Mouse (Mus musculus) ovary, adult 18-20 months (tissue): Measurements from ENCODE around the gene Men1.

Experiments used
- DNase-seq: peaks from one replicate; pipeline ENCODE4 v3.0.0; 2022; ENCODE audit warnings: low spot score, mixed read lengths

The Men1 gene

DNA sequence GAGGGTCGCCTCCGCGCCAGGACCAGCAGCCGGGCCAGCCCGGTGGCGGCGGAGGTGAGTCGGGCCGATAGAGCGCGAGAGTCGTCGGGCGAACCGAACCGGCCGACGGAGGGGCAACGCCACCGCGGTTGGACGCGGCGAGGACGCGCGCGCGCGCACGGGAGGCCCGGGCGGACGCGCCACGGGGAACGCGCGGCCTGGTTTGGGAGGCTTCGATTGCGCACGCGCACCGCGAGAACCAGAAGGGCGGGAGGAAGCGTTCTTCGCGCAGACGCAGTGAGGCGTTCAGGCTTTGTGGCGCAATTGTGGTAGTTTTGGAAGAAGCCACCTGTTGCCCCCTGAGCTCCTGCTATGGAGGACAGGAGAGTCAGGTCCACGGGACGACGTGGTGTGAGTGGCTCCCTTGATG, 29.5 kb downstream of the Men1 start:
- DNase-seq: peak; percentile 82

DNA sequence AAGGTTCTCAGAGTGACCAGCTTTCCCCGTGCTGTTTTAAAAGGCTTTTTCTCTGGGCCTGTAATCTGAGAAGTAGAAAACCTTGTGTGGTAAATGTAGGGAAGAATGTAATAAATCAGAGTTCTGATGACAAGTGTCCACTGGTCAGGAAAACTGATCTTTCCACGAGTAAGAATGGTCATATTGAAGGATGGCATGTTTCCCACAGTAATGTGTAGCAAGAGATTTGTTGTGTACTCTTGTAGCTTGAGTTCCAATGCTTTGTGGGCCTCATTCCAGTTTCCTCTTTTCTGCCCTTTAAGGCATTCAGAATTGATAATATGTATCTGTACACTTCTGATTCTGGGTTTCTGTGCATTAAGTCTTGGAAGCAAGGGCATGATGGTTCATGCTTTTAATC, 30.1 kb downstream of the Men1 start:
- no peak for DNase-seq

DNA sequence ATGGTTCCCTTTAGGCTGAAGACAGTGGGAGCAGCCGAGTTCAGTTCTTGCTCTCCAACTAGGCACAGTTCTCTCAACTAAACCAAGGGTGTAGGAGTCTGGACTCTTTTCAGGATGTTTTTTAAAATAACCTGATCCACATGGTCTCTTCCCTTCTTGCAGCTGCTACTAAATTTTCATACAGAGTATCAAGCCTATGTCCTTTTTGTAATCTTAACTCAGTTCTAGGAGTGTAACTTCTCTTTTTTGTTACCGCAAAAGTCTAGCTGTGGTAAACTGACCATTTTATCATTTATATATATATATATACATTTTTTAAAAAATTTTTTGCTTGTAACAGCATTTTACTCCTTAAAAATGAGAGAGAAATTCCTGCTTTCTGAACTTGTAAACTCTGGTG, 35.4 kb downstream of the Men1 start:
- no peak for DNase-seq

DNA sequence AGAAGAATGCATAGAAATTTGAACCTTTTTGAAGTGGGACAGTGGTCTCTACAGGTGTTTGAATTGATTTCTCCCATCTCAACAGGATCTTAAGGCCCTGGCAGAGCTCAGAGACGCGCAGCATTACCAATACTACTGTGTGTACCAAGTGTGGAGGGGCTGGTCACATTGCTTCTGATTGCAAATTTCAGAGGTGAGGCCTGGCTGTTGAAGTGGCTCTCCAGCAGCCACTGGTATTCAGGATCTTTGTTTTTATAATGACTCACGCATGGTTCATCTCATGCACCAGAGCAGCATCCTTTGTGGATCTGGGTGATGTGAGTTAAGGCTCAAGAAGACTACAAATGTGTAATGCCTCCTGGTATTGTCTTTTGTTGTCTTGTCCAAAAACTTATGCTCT, 37.7 kb downstream of the Men1 start:
- no peak for DNase-seq

DNA sequence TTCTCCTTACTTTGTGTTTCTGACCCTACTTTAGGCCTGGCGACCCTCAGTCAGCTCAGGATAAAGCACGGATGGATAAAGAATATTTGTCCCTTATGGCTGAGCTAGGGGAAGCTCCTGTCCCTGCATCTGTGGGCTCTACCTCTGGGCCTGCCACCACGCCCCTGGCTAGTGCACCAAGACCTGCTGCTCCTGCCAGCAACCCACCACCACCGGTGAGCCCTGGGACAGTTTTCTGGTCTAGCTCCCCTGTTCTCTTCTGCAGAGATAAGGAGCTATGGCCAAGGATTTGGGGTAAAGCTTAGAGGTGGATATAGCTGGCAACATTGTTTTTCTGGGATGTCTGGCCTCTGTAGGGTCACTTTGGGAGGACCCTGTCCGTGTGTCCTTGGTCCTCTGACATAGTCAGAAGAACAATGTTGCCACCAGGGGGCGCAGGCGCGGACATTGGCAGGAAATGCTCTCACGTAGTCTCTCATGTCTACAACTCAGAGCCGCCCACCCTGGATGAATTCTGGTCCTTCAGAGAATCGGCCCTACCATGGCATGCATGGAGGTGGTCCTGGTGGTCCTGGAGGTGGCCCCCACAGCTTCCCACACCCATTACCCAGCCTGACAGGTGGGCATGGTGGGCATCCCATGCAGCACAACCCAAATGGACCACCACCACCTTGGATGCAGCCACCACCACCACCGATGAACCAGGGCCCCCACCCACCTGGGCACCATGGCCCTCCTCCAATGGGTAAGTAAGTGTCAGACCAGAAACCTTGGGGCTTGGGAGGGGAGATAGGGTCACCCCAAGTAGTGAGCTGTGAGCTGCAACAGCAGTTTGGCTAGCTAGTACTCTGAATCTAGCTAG, 39.0 kb downstream of the Men1 start:
- DNase-seq: no peak

DNA sequence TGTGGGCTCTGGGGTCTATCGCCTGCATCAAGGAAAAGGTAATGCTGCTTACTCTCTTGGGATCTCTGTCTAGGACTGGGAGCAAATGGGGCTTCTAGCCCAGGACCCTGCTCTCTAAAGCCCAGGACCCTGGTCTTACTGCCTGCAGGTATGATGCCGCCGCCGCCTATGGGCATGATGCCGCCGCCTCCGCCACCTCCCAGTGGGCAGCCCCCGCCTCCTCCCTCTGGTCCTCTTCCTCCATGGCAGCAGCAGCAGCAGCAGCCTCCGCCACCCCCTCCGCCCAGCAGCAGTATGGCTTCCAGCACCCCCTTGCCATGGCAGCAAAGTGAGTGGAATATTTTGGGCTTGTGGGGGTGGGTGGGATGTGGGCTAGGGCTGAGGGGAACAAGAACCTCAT, 39.8 kb downstream of the Men1 start:
- DNase-seq: no peak

DNA sequence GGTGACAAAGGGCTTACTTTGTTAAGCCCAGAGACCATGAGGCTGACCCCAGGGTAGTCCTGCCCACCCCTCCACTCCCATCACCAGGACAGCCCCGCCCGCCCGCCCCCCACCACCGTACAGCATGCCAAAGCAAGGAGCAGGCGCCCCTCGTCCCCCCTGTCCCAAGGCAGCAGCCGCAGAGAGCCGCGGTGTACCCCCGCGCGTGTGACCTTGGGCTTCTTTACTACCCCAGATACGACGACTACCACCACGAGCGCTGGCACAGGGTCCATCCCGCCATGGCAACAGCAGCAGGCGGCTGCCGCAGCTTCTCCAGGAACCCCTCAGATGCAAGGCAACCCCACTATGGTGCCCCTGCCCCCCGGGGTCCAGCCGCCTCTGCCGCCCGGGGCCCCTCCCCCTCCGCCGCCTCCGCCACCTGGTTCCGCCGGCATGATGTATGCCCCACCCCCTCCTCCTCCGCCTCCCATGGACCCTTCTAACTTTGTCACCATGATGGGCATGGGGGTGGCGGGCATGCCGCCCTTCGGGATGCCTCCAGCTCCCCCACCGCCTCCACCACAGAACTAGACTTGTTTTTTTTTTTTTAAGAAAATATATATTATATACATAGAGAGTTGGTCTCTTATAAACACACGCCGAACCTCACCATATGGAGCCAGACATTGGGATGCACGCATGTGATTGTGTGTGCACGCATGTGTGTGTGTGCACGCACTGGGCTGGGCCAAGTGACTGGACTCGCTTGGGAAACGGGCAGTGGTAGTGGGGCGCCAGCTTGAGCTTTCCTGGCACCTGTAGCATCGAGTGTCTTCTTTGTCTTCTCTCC, 40.9 kb downstream of the Men1 start:
- DNase-seq: no peak

DNA sequence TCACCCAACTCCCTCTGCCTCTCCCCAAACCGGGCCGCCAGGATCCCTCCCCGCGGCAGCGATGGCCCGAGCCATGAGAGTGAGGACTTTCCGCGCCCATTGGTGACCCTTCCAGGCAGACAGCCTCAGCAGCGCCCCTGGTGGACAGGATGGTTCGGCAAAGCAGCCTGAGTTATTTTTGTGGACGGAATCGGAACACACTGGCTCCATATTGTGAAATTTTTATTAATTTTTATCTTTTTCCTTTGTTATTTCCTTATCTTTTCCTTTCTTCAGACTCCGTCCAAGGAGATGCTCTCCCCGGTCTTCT, 41.4 kb downstream of the Men1 start:
- no peak for DNase-seq

DNA sequence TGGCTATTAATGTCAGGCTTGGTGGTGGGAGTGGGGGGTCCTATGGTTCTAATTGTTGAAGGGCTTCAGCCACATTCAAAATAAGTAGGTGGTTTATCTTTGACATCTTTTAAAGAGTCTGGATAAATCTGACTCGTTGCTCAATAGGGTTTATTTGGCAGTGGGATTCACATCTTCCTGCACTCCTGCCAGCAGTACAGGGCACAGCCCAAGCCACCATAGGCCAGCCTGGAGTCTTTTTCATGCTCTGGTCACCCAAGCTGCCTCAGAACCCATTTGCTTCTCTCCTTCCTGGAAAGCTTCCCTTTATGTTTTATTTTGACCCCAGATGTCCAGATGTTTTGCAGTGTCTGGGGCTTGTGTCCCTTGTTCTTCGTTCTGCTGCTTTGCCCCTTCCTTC, 41.9 kb downstream of the Men1 start:
- DNase-seq: no peak

DNA sequence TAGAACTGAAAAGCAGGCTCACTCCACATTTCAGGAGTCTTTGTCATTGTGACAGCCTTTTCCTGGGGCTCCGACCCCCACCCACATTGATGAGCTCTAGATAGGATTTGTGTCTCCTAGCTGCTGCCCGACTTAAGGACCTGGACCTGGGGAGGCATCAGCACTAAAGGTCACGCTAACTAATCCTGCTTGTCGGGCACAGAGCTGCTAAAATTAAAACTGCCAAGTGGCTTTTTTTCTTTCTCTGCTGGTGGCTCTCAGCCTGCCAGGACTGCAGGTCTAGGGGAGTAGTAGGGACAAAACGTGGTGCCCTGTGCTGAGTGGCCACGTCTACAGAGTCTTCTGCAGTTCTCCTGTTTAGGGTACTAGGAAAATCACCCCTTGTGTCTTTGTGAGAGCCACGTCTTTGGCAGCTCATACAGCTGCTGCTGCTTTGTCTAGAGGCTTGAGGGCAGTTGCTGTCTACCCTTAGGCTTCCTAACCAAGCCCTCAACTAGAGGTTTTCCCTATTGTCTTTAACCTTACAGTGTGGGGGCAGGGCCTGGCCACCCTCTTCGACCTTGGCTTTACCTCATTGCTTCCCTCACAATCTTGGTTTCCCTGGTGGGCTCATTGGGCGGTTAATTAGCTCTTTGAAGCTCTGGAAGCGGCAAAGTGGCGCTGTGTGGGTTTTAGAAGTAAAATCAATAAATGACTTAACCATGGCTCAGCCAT, 42.7 kb downstream of the Men1 start:
- DNase-seq: no peak

DNA sequence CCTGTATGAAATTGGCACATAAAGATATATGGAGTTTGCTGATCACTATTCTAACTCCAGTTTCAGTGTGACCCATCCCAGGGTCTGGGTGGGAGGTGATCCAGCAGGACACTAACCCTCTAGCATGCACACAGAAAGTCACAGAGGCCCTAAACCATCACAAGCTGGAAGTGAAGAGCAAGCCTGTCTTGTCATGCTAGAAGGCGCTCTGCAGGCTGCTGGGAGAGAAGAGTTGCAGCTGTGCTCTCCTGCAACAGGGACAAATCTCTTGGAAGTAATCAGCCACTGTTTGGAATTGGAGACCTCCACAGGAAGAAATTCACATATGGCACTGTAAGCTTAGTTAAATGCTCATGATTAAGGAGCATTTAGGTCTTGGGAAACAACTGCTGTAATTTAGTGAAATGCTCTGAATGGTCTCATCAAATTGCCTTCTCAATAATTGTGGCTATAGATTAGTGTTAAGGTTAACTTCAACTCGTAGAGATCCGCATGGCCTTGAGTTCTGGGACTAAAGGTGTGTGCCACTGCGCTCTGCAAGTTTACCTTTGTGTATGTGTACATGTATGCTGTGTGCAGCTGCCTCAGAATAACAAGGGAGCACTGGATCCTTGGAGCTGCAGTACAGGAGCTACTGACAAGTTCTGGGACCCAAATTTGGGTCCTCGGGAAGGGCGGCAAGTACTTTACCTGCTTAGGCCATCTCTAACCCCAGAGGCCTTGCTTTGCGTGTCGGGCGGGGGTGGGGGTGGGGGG, 45.8 kb downstream of the Men1 start:
- no peak for DNase-seq

DNA sequence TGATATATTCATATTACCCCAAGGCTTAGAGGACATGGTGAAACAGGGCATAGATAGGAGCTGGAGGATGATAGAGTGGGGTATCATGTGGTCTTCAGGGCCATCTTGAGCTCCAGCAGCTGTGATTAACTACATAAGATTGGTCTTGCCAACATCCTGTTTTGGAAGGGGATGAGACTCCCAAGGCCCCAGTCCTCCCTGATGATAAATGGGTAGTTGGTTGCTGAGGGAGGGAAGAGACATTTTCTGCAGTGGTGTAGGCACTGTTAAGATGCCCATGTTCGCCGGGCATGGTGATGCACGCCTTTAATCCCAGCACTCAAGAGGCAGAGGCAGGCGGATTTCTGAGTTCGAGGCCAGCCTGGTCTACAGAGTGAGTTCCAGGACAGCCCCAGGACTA, 46.5 kb downstream of the Men1 start:
- no peak for DNase-seq

DNA sequence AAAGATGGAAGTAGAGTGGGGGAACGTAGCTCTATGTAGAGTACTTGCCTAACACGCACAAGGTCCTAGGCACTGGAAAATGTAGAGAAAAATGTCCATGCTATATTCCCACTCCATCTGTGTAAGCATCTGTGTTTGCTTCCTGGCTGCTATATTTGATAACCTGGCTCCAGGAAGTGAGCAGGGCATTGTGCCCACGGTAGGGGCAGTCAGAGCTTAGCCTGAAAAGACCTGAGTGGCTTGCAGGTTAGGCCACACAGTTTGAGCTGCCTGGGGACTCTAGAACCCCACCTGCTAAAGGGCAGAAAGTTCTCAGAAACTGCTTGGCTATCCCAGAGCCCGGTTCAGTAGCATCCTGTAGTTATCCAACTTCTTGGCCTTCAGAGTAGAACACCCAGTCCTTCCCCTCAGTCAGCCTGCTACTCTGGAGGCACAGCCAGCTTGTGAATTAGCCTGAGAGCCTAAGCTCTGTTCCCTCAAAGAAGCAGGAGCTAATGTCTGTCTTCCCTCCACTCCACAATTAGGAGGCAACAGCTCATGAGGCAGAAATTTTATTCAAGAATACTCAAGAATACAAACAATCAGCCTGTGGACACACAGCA, 47.6 kb downstream of the Men1 start:
- DNase-seq: no peak

DNA sequence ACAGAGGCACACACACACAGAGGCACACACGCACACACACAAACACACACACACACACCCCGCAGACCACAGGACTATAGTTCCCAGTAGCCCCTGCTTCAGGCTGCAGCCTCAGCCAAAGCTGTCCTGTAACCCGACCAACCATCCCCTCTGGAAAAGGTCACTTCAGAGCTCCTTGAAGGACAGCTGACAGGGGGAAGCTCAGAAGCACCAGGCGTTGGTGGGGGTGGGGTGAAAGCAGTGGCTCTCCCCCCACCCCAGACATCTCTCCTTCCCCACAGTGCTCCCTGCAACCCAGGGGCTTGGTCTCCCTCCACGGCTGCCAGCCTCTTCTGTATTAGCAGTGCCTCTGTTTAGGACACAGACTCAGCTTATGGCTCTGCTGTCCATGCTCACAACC, 48.7 kb downstream of the Men1 start:
- DNase-seq: no peak

DNA sequence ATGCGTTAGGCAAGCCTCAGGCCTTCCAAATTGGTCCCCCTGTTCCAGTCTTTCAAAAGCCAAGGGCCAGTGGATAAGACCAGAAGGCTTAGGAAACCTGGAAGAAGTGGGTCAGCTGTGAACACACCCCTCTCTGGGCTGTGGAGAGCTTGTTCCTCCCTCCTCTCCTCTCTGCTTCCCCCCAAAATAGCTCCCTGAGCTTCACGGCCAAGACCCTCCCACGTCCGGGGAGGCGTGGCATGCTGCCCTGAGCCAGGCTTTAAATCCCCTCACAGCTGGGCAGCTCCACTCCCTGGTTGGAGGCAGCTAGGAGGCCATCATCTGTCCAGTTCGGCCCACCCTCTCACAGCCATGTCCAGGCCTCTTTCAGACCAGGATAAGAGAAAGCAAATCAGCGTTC, 49.3 kb downstream of the Men1 start, which contains the start of gene Pygm:
TSS of gene Pygm (plus strand) at position 272 of the 400 bp plus-strand sequence.
- peak; percentile 61 for DNase-seq

DNA sequence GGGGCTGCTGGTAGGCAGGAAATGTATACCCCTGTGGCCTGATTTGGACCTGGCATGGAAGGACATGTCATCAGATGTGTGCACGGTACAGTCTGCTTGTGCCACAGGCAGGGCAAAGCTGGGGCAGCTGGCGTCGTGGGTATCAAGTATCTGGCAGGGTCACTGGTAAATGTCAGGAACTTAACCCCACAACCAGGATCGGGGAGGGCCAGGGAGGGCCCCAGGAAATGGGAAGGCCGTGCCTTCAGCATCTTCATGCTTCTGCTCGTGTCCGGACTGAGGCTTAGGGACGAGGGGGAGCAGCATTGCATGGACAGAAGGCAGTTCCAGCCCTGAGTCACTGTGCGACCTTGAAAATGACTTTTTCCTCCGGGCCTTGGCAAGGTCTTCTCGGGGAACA, 50.2 kb downstream of the Men1 start:
- DNase-seq: no peak

DNA sequence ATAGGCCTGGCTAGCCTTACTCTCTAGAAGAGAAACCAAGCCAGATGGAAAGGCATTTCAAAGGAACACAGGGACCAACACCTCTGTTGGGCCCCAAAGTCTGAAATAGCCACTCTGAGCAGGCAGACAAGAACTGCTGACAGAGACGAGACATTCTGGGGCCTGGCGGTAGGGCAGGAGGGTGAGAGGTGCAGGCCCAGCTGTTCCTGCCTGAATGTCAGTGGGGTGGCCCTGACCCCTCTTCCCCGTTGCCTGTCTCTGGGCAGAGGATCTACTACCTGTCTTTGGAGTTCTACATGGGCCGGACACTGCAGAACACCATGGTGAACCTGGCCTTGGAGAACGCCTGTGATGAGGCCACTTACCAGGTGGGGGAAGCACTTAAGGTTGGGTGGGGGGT, 50.6 kb downstream of the Men1 start:
- no peak for DNase-seq

DNA sequence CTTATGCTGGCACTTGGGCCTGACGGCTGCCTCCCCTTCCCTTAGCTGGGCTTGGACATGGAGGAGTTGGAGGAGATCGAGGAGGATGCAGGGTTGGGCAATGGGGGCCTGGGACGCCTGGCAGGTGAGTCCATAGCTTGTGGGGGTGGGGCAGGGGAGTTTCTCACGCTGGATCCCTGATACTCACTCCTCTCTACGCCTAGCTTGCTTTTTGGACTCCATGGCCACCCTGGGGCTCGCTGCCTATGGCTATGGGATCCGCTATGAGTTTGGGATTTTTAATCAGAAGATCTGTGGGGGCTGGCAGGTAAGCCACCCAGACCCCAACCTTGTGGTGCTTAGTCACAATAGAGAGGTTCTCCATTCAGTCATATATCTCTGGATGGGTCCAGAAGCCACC, 51.0 kb downstream of the Men1 start:
- DNase-seq: no peak

DNA sequence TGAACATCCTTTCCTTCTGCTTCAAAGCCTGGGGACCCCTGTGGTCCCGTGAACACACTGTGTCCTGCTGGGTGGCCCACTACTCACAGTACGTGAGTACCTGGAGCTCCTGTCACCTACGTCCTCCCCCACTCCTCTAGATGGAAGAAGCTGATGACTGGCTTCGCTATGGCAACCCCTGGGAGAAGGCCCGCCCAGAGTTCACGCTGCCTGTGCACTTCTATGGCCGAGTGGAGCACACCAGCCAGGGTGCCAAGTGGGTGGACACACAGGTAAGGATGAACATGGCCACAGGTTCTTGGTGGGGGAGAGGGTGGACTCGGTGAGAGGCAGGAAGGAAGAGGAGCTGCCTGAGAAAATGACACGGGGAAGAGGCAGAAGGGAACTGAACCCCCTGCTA, 51.5 kb downstream of the Men1 start:
- no peak for DNase-seq

DNA sequence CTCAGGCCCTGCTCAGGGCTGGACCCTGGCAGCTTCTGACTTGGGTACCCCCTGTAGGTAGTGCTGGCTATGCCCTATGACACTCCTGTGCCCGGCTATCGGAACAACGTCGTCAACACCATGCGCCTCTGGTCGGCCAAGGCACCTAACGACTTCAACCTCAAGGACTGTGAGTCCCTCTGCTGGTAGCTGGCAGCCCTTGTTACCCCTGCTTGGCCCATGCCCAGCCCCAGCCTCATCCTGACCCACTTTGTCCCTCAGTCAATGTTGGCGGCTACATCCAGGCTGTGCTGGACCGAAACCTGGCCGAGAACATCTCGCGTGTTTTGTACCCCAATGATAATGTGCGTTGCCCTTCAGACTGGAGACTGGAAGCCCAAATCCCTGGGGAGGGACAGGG, 53.2 kb downstream of the Men1 start:
- no peak for DNase-seq

DNA sequence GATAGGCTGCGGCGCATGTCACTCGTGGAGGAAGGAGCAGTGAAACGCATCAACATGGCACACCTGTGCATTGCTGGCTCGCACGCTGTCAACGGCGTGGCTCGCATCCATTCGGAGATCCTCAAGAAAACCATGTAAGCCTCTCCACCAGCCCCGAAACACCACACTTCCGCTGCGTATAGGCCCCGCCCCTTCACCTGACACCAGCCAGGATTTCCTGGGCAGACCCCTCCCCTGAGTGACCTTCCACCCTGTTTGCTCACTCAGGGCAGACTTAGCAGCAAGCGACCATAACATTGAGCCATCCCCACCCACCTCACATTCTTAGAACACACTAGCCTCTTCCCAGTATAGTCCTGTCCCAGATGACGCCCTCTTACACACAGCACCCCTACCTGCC, 55.0 kb downstream of the Men1 start:
- DNase-seq: no peak

DNA sequence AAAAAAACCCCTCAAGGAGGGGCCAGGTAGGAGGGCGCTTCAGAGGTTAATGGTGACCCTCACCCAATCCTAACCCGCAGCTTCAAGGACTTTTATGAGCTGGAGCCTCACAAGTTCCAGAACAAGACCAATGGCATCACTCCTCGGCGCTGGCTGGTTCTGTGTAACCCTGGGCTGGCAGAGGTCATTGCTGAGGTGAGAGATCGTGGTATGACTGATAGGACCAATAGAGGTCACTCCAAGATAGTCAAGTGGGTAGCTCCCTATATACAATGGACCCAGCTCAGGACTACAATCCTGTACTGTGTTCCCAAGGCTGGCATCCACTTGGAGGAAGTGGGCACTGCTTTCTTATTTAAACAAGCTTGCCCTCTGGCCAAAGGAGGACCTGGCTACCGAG, 55.5 kb downstream of the Men1 start:
- DNase-seq: no peak
